Mouse (Mus musculus) frontal cortex, postnatal 10 days (tissue): ENCODE data around the gene Nol9.

Experiments
- DNase-seq, 2 experiments: peaks; one replicate each; pipeline ENCODE4 v3.0.0; 2022; ENCODE audit warnings: low spot score in 2 of 2, mixed read lengths in 1 of 2

The Nol9 gene

GRCm38 (mm10) chr4:152038985-152039830 lies at the start of gene Nol9:
TSS of gene Nol9 (plus strand) at chr4:152039321.
- DNase-seq = peak; percentile 84 to 93

DNA sequence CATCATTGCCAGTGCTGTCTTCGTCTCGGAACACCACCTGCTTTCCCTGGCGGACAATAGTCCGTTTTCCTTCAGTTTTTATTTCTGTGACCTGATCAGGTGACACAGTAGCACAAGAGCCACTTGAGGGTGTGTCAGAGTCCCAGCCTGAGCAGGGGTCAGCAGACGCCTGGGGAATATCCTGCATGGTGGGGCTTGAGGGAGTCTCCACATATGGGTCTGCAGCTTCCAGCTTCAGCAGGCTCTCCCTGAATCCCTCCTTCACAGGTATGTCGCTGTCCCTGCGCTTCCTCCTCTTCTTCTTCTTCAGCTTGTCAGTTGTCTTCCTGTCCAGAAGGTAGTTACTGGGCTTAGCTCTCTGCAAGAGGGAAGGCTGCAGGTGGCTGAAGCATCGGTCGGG lies 47.0 kb upstream of the Nol9 start:
- DNase-seq = no peak

- DNase-seq = no peak
Observed at GRCm38 (mm10) chr4:151993035-151993434, 46.1 kb upstream of the Nol9 start.

DNA sequence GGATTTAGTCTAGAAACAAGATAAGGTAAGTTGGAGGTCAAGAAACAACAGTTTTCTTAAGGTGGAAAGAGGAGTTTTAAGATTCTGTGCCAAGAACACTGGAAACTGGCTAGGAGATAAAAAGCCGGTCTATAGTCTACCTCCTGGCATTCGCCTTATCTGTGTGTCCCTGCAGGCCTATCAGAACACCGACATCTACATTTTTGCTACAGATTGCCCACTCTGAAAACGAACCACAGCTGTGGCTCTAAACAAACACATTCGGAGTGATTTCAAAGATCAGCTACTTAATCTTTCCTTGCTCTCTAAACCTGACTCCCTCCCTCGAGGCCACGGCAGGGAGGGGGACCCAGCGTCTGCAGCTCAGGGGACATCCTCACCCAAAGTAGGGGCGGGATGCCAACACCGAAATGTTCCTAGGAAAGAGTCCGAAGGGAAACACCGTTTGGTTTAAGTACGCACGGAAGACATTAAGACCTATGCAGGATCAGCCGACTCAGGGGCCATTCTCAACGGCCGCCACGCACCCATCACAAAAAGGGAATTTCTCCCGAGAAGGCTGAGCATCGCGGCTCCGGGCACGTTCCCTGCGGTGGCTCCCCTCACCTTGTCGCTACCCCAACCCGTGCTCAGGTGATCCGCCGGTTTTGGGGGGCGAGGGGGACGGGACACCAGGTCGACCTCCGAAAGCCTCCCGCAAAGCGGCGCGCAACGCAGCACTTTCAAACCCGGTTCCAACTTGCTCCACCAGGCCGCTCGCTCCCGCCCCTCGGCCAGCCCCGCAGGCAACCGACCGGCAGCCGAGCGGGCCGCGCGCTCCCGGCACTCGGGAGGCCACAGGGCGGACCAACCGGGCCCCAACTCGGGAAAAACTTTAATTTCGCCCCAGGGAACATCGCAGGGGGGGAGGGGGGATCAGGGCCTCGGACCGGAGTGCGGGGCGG lies 44.6 kb upstream of the Nol9 start:
- DNase-seq = no peak

DNA sequence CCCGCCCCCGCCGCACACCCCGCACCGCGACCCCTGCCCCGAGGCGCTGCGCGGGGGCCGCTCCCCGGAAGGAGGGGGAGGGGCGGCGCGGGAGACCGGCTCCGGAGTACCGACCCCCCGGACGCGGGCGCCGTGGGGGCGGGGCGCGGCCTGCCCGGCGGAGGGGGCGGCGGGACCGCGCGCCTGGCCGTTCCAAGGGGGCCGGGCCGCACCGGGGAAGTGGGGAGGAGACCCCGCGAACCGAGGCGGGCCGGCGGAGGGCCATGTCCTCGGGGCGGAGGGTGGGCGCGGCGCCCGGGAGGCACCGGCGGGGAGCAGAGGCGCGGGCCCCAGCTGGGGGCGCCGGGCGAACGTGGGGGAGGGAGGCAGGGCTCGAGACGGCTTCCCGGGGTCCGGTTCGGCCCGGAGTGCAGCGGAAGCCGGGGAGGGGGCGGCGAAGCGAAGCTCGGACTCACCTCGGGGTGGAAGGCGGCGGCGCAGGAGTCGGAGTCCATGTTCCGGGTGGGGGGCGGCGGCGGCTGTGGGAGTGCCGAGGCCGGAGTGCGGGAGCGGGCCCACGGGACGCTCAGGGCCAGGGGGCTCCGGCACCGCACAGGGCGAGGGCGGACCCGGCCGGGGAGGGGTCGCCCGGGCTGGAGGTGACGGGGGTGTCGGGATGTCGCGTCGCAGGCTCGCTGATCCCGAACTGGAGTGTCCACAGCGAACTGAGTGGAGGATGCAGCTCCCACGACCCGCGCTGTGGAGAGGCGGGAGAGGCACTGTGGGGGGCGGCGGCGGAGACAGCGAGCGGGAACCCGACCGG lies 43.5 kb upstream of the Nol9 start:
- DNase-seq = peak in 1 of 2 experiments; percentile 68

DNA sequence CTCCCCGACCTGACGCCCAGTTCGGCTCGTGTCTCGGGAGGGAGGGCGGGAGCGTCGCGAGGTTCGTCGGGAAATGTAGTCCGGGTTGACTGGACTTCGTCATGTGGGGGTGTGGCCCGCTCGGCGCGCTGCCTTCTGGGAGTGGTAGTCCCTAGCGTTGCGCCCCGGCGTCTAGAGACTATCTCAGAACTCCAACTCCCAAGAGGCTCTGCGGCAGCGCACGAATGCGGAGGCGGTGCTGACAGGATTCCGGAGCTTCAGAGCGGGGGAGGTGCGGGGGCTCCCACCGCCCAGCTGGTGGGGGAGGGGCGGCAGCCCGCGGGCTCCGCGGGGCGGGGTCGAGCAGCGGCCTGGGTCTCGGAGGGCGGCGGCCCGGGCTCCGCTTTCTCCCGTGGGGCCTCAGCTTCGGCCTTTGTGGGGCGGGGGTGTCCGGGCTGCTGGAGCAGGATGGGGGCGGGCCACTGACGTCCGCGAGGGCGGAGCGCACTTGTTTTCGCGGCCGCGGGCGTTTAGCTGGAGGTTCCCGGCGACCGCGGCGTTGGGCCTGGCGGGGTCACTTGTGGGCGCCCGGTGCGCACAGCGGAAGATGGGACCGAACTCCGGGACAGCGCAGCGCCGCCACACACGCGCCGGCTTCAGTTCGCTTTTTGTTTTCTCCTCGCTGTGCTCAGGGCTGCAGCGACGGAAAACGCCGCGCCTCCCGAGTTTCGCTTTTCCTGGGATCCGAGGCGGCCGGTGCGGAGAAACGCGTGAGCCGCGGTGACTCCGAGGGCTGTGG lies 42.8 kb upstream of the Nol9 start, which contains the start of gene Phf13:
Gene Phf13 (minus strand): TSS at position 86 of the 778 bp plus-strand sequence.
- DNase-seq = peak; percentile 99

DNA sequence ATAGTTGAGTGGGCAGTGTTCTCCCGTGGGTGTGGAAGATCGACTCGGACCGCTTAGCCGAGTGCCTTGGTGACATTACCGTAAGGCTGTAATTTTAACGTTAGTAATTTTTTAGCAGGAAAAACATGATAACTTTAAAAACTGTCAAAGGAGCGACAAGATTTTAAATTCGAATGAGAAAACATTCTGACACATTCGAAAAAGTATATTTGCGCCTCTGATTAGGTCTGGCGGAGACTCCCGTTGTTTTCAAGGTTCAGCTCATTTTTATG lies 42.2 kb upstream of the Nol9 start:
- no peak for DNase-seq

DNA sequence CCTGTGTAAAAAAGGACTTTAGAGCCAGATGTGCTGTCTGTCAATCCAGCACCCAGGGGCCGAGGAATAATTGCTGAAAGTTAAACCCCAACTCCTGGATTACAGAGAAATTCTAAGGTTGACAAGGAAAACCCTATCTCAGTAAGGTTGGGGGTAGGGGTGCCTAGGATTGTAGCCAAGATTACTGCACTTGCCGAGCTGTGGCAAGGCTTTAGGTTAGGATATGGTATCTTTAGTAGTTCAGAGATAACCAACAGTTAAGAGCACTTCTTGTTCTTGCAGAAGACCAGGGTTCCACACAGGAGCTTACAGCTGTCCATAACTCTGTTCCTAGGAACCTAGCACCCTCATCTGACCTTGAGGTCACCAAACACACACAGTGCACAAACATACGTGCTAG lies 41.4 kb upstream of the Nol9 start:
- no peak for DNase-seq

- no peak for DNase-seq
Observed at GRCm38 (mm10) chr4:151999481-151999880, 39.6 kb upstream of the Nol9 start.

DNA sequence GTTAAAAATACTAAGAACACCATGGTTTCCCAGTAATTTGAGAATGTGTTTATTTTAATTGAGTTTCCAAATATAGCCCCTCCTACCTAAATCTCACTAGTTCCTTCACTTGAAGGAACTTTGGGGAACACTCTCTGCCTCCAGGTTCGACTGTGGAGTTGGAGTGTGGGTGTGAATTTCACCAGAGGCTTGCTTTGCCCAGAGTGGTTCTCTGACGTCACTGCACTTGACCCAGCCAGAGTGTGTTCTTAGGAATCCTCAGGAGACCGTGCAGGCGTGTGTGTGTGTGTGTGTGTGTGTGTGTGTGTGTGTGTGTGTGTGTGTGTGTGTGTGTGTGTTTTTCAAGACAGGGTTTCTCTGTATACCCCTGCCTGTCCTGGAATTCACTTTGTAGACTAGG lies 38.2 kb upstream of the Nol9 start:
- no peak for DNase-seq

DNA sequence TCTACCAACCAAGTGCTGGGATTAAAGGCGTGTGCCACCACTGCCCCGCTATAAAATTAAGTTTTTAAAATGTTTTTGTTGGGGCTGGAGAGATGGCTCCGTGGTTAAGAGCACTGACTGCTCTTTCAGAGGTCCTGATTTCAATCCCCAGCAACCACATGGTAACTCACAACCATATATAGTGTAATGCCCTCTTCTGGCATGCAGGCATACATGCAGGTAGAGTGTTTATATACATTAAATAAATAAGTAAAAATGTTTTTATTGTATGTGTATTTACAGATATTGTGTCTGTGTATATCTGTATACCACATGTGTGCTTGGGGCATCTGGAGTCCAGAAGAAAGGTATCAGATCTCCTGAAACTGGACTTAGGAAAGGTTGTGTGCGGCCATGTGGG lies 37.8 kb upstream of the Nol9 start:
- no peak for DNase-seq

DNA sequence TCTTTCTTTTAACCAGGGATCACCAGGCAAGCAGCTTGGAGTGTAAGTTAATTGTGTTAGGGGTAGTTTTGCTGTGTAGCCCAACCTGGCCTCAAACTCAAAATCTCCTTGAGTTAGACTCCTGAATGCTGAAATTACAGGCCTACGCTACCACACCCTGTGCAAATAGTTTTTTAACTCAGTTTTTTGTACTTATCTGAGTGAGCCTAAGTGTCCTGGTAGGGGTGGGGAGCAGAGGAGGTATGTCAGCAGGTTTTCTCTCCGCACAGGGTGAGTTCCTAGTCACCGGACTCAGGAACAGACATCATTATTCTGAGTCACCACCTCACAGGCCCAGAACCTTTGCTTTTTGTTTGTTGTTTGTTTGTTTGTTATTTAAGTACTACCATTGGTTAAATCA lies 37.1 kb upstream of the Nol9 start:
- DNase-seq = no peak

- no peak for DNase-seq
Observed at GRCm38 (mm10) chr4:152006137-152006536, 33.0 kb upstream of the Nol9 start.

GRCm38 (mm10) chr4:152006812-152007211 lies 32.3 kb upstream of the Nol9 start:
- DNase-seq = no peak

- DNase-seq = no peak
Observed at GRCm38 (mm10) chr4:152007481-152008147, 31.5 kb upstream of the Nol9 start.

DNA sequence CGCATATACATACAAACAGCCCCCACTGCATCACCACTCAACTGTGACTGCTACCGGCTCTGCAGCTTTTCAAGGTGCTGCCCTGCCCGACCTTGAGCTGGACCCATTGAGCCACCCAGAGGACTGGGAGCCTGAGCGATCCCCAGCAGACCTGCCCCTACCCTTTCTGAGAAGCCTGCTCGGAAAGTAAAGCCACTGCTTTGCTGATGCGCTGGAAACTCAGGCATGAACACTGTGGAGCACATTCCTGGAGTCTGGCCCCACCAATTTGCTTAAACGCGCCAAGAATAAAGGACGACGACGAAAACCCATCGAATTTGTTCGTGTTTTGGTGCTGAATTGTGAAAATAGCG lies 31.0 kb upstream of the Nol9 start:
- DNase-seq = no peak

DNA sequence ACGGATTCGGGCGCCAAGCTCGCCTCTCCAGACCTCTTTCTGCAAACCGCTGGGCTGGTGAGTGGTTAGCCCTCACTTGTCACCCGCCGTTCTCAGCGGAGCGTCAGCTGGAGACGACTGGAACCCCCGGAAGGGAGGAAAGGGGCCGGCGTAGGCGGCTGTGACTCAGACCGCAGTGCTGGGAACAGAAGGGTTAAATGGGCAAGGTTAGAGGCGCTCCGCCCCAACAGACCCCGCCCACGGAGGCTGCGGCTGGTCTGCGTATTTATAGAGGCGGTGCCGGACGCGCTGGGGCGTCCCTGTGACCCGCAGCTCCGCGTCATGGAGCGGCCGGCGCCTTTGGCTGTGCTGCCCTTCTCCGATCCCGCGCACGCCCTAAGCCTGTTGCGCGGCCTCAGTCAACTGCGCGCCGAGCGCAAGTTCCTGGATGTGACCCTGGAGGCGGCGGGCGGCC lies 30.5 kb upstream of the Nol9 start, which contains the start of gene Klhl21:
Gene Klhl21 (plus strand): TSS at position 182 of the 454 bp plus-strand sequence.
- peak; percentile 90 to 92 for DNase-seq

GRCm38 (mm10) chr4:152009076-152010051 lies 29.8 kb upstream of the Nol9 start:
- DNase-seq = peak in 1 of 2 experiments; percentile 68

GRCm38 (mm10) chr4:152010091-152010706 lies 28.9 kb upstream of the Nol9 start:
- no peak for DNase-seq
